Mouse (Mus musculus): Measurements from ENCODE around the gene Kcnq5. TPM values are rescaled to one million over a fixed set of nuclear protein-coding genes. Genes with fewer than 3 reads are reported as not detected.
"Not testable (repeated sequence)": the region's sequence is repeated elsewhere in the genome, so short reads cannot be mapped to it uniquely, and the experiment has no call there.

The Kcnq5 gene
- polyA plus RNA-seq, 1 experiment from 2014 or later: 2.3 TPM

DNA sequence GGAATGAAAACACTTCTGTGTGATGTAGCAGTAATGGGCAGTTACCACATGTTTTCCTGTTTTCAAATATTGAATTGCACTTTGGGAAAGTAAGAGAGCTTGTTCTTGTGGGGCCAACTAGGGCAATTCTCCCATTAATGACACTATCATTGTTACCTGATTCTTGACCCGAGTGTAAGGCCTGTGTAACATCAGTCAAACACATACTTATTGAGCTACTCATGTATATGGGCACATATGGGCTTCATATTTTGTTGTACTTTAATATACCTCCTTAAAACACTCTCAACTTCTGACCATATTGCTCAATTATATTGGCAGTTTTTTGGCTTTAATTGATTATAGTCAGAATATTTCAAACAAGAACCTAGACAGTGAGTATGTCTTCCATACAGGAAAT lies 339.7 kb downstream of the Kcnq5 start:
- Histone ChIP-seq H3K27me3 (replicated peaks) (no peaks in the 10 kb centered on the region), H3K4me1 (no peaks in the 10 kb centered on the region), H3K4me3 (replicated peaks) (no peak overlapping the region), H3K9me3 (replicated peaks) (no peaks in the 10 kb centered on the region), H3K9ac (replicated peaks) (no peak overlapping the region), H3K4me2 (no peak overlapping the region), H3K27ac (replicated peaks) (no peak overlapping the region), H3K36me3 (no peaks in the 10 kb centered on the region)
- WGBS: 83% methylated on average over 1 of the region's 1 CpGs
- ATAC-seq (ENCODE audit: low FRiP score): no peak

DNA sequence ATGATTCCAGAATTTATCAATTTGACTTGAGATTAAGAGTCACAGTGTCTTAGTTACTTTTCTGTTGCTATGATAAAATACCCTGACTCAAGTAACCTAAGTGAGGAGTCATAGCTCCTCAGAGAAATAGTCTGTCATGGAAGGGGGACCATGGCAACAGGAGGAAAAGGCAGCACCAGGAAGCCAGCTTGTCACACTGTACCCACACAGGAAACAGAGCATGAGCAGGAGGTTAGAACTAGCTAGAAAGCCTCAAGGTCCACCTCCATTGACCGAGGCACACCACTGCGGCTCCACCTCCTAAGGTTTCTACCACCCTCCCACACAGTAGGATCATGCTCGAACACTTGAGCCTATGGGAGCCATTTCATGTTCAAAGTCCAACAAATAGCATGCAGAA lies 343.0 kb downstream of the Kcnq5 start:
- WGBS: 90% methylated on average over 3 of the region's 3 CpGs
- H3K36me3 ChIP-seq: no peaks in the 10 kb centered on the region
- H3K4me2 ChIP-seq: no peak overlapping the region
- H3K27me3 ChIP-seq (replicated peaks): no peaks in the 10 kb centered on the region
- no peak overlapping the region for H3K9ac ChIP-seq (replicated peaks)
- no peak overlapping the region for H3K4me3 ChIP-seq (replicated peaks)
- no peaks in the 10 kb centered on the region for H3K4me1 ChIP-seq
- no peak for ATAC-seq (ENCODE audit: low FRiP score)
- H3K27ac ChIP-seq (replicated peaks): no peak overlapping the region
- no peaks in the 10 kb centered on the region for H3K9me3 ChIP-seq (replicated peaks)

DNA sequence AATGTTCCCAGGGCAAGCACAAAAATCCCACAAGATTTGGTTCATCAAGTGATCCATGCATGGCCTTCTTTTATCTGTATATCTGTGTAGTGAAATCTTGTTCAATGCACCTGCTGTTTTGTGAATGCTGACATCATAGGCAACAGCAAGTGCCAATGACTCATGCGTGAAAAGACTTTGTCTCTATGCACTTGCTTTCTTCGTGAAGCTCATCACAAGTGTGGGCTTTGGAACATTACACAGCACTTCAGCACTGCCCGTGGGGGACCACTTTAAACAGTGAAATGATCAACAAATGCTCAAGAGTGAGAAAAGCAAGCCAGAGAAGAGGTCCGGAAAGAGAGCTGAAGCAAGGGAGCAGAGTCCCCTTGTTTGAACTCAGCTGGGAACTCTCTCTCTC lies 345.1 kb downstream of the Kcnq5 start:
- no peaks in the 10 kb centered on the region for H3K27me3 ChIP-seq (replicated peaks)
- no peaks in the 10 kb centered on the region for H3K9me3 ChIP-seq (replicated peaks)
- no peak overlapping the region for H3K4me3 ChIP-seq (replicated peaks)
- no peak overlapping the region for H3K27ac ChIP-seq (replicated peaks)
- ATAC-seq (ENCODE audit: low FRiP score): no peak; the same call in 1 of the 2 replicates
- no peak overlapping the region for H3K9ac ChIP-seq (replicated peaks)
- 55% methylated on average over 4 of the region's 4 CpGs for WGBS
- H3K36me3 ChIP-seq: no peaks in the 10 kb centered on the region
- no peak overlapping the region for H3K4me2 ChIP-seq
- H3K4me1 ChIP-seq: no peaks in the 10 kb centered on the region

DNA sequence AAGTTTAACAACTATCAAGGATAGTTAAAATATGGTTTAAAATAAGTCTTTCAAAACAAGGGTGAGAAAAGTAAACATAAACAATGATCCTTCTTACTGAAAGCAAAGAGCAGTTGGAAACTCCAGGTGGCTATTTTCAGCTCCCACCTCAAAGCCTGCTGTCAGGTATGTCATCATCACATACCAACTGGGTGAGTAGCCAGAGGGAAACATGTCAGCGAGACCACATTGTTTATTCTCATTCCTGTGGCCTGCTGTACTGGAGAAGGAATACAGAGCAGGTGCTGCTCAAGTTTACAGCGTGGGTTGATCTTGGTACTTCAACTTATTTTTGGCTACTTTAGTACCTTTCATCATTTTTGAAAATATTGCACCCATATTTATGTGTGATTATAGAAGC lies 347.8 kb downstream of the Kcnq5 start:
- no peak for ATAC-seq (ENCODE audit: low FRiP score)
- H3K27me3 ChIP-seq (replicated peaks): no peaks in the 10 kb centered on the region

DNA sequence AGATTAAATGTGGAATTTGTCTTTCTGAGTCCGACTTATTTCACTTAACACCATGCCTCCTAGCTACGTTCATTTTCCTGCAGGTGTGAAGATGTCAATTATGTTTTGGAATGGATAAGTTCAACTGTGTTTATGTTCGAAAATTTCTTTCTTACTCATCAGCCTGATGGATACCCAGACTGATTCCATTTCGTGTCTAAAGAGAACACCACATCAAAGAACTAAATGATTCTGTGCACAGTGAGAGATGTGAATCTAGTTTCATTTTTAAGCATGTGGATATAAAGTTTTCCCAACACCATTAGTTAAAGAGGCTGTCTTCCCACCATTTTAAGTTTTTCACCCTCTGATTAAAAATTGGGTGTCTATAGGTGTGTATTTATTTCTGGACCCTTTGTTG lies 357.7 kb downstream of the Kcnq5 start:
- WGBS: 85% methylated on average over 4 of the region's 4 CpGs
- Histone ChIP-seq H3K4me2 (no peak overlapping the region), H3K4me1 (no peaks in the 10 kb centered on the region), H3K9me3 (replicated peaks) (no peaks in the 10 kb centered on the region), H3K4me3 (replicated peaks) (no peak overlapping the region), H3K27ac (replicated peaks) (no peak overlapping the region), H3K27me3 (replicated peaks) (no peaks in the 10 kb centered on the region), H3K9ac (replicated peaks) (no peak overlapping the region), H3K36me3 (no peaks in the 10 kb centered on the region)
- ATAC-seq (ENCODE audit: low FRiP score): no peak

More for the DNA sequence above, 347.8 kb downstream of the Kcnq5 start:
- H3K4me2 ChIP-seq: no peak overlapping the region
- H3K9me3 ChIP-seq (replicated peaks): no peaks in the 10 kb centered on the region
- no peak overlapping the region for H3K9ac ChIP-seq (replicated peaks)
- no peak overlapping the region for H3K4me3 ChIP-seq (replicated peaks)
- H3K4me1 ChIP-seq: no peaks in the 10 kb centered on the region
- 92% methylated on average over 2 of the region's 2 CpGs for WGBS
- no peak overlapping the region for H3K27ac ChIP-seq (replicated peaks)
- no peaks in the 10 kb centered on the region for H3K36me3 ChIP-seq

DNA sequence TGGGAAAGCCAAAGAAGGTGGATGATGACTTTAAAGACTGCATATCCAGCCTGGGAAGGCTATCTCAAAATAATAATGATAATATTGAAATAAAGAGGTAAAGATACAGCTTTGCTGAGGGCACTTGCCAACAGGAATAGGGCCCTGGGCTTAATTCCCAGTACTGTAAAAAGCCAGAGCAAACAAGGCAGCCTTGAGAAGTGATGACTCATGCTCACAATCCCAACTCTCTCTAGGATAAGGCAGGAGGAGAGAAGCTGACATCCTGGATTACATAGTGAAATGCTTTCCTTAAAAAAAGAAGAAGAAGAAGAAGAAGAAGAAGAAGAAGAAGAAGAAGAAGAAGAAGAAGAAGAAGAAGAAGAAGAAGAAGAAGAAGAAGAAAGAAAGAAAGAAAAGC lies 359.2 kb downstream of the Kcnq5 start:
- Histone ChIP-seq H3K4me2 (no peak overlapping the region), H3K36me3 (no peaks in the 10 kb centered on the region), H3K4me3 (replicated peaks) (no peak overlapping the region), H3K9ac (replicated peaks) (no peak overlapping the region), H3K4me1 (no peaks in the 10 kb centered on the region), H3K27ac (replicated peaks) (no peak overlapping the region), H3K9me3 (replicated peaks) (no peaks in the 10 kb centered on the region), H3K27me3 (replicated peaks) (no peaks in the 10 kb centered on the region)
- no peak for ATAC-seq (ENCODE audit: low FRiP score)

DNA sequence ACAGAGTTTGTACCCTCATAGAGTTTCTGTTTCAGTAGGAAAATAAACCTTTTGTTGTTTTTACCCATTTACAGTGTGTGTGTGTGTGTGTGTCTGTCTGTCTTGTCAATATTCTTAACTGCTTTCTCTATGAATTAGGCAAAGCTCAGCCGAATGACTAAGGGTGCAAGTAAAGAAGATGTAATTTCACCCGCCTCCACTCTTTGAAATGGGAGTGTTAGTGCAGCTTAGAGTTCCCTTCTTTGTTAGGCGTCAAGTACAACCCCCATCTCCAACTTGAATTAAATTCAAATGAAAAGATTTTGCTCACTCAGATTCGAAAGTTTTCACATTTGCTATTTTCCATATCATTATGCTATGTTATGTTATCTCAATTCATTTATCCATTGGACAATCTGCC lies 361.1 kb downstream of the Kcnq5 start:
- no peak overlapping the region for H3K4me3 ChIP-seq (replicated peaks)
- no peak overlapping the region for H3K9ac ChIP-seq (replicated peaks)
- H3K4me1 ChIP-seq: no peaks in the 10 kb centered on the region
- no peaks in the 10 kb centered on the region for H3K36me3 ChIP-seq
- no peaks in the 10 kb centered on the region for H3K27me3 ChIP-seq (replicated peaks)
- H3K9me3 ChIP-seq (replicated peaks): no peaks in the 10 kb centered on the region
- no peak for ATAC-seq (ENCODE audit: low FRiP score)
- H3K27ac ChIP-seq (replicated peaks): no peak overlapping the region
- H3K4me2 ChIP-seq: no peak overlapping the region
- WGBS: 81% methylated on average over 4 of the region's 4 CpGs

DNA sequence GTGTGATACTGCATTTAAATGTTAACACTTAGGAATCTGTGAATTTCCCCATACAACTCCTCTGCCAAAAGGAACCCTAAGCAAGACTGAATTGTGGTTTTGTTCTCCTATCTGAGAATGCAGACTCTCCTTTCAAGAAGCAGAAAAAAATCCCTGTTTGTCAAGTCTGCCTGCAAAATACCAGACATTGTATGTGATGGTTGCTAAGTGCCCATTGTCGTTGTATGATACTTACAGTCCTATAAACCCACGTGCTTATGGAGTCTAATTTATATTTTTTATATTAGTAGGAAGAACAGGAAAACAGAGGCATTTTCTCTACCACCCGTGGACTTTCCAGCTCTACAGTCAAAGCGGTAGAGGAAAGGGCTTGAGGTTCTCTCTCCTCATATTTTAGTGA lies 367.9 kb downstream of the Kcnq5 start:
- H3K4me2 ChIP-seq: no peak overlapping the region
- H3K36me3 ChIP-seq: no peaks in the 10 kb centered on the region
- no peaks in the 10 kb centered on the region for H3K9me3 ChIP-seq (replicated peaks)
- no peak overlapping the region for H3K9ac ChIP-seq (replicated peaks)
- WGBS: 59% methylated on average over 4 of the region's 4 CpGs
- H3K4me1 ChIP-seq: no peaks in the 10 kb centered on the region
- no peak overlapping the region for H3K27ac ChIP-seq (replicated peaks)
- ATAC-seq (ENCODE audit: low FRiP score): no peak
- H3K27me3 ChIP-seq (replicated peaks): no peaks in the 10 kb centered on the region
- H3K4me3 ChIP-seq (replicated peaks): no peak overlapping the region

DNA sequence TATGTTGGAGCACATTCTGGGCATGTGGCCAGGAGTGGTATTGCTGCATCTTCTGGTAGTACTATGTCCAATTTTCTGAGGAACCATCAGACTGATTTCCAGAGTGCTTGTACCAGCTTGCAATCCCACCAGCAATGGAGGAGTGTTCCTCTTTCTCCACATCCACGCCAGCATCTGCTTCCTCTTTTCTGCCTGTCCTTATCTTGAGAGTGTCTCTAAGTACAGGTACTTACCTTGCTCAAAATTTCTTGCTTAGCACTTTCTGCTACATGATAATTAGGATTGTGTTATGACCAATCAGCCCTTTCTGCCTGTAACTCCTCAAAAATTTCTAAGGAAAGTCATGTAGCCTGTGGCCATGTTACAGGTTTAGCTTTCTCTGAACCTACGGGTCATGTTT lies 394.3 kb downstream of the Kcnq5 start:
- not testable (repeated sequence) for H3K9ac ChIP-seq (replicated peaks); ATAC-seq (ENCODE audit: low FRiP score); H3K4me3 ChIP-seq (replicated peaks); H3K4me2 ChIP-seq; H3K36me3 ChIP-seq; H3K9me3 ChIP-seq (replicated peaks); H3K27me3 ChIP-seq (replicated peaks); H3K4me1 ChIP-seq; H3K27ac ChIP-seq (replicated peaks)
- 93% methylated on average over 2 of the region's 2 CpGs for WGBS

DNA sequence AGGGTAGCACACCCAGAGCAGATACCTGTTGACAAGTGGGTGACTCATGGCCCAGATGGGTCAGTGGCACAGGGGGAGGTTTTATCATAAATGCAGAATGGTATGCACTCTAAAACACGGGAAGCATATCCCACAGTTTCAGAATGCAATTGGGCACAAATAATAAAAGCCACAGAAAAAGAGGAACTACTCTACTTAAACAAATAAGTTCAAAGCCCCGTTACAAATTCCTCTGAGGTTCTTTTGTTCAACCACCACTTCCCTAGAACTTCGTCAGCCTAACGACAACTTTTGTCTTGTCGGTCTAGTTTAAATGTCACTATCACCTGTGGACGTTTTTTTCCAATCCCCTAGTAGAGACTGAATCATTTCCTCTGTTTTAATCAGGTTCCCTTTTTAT lies 407.1 kb downstream of the Kcnq5 start:
- ATAC-seq (ENCODE audit: low FRiP score): no peak
- WGBS: 76% methylated on average over 6 of the region's 6 CpGs

DNA sequence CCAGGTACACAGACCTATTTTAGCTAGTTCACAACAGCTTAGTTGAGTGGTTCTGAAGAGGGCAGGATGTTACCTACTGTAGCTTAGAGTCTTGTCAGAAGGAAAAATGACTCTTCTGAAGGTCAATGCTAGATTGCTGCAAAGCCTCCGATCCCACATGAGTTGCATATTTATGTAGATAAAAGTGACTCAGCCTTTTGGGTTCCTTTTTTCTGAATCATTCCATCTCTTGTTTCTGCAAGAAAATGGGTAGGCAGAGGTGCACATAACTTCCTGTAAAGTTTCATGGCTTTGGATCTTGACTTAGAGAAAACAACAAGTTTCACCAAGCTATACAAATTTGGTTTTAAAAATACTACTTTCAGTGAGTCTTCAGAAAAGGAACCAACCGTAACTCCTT lies 409.0 kb downstream of the Kcnq5 start:
- H3K4me3 ChIP-seq (replicated peaks): no peak overlapping the region
- no peak for ATAC-seq (ENCODE audit: low FRiP score)
- 96% methylated on average over 2 of the region's 2 CpGs for WGBS
- H3K27ac ChIP-seq (replicated peaks): no peak overlapping the region
- no peaks in the 10 kb centered on the region for H3K27me3 ChIP-seq (replicated peaks)
- no peaks in the 10 kb centered on the region for H3K36me3 ChIP-seq
- no peak overlapping the region for H3K4me2 ChIP-seq
- no peaks in the 10 kb centered on the region for H3K9me3 ChIP-seq (replicated peaks)
- H3K9ac ChIP-seq (replicated peaks): no peak overlapping the region
- H3K4me1 ChIP-seq: no peaks in the 10 kb centered on the region

More for the DNA sequence above, 407.1 kb downstream of the Kcnq5 start:
- H3K9ac ChIP-seq (replicated peaks): no peak overlapping the region
- H3K4me3 ChIP-seq (replicated peaks): no peak overlapping the region
- H3K27ac ChIP-seq (replicated peaks): no peak overlapping the region
- no peak overlapping the region for H3K4me2 ChIP-seq
- H3K4me1 ChIP-seq: no peaks in the 10 kb centered on the region
- H3K9me3 ChIP-seq (replicated peaks): no peaks in the 10 kb centered on the region
- H3K27me3 ChIP-seq (replicated peaks): no peaks in the 10 kb centered on the region
- no peaks in the 10 kb centered on the region for H3K36me3 ChIP-seq

DNA sequence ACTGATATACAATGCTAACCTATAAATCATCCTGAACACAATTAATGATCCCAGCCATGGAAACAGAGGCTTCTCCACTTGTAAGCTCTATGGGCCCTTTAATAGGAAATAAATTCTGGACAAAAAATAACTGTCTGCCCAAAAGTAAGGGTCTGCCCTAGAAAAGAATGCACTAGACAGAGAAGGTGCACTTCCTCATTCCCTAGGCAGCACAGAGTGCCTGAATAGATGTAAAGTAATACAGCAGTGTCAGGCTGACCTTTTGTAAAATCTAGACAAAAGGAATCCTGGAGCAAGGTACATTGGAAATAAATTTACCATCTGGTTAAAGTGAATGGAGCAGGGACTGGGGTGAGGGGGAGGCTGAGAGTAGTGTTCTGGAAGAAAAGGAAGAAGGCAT lies 417.8 kb downstream of the Kcnq5 start:
- ATAC-seq (ENCODE audit: low FRiP score): no peak
- Histone ChIP-seq H3K9me3 (replicated peaks) (no peaks in the 10 kb centered on the region), H3K27me3 (replicated peaks) (no peaks in the 10 kb centered on the region), H3K4me3 (replicated peaks) (no peak overlapping the region), H3K4me2 (no peak overlapping the region), H3K36me3 (no peaks in the 10 kb centered on the region), H3K27ac (replicated peaks) (no peak overlapping the region), H3K9ac (replicated peaks) (no peak overlapping the region), H3K4me1 (no peaks in the 10 kb centered on the region)

DNA sequence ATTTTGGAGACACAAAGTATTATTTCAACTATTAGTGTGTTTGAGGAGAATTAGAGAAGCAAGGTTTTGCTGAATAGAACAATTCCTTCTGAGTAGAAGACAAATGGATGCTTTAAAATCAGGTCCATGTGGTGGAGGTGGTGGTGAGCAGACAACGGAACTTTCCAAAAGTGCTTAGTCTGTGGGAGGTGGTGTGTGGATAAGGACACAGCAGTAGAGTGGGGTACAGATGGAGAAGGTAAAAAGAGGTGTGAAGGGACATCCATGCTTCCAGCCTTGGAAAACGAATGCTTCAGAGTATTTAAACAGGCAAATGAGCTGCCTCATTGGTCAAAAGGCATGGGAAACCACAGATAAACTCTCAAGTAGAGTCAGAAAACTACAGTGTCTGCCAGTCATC lies 422.3 kb downstream of the Kcnq5 start:
- Histone ChIP-seq H3K4me3 (replicated peaks) (no peak overlapping the region), H3K4me2 (no peak overlapping the region), H3K27ac (replicated peaks) (no peak overlapping the region), H3K27me3 (replicated peaks) (no peaks in the 10 kb centered on the region), H3K9ac (replicated peaks) (no peak overlapping the region), H3K9me3 (replicated peaks) (no peaks in the 10 kb centered on the region), H3K36me3 (no peaks in the 10 kb centered on the region), H3K4me1 (no peaks in the 10 kb centered on the region)
- 85% methylated on average over 2 of the region's 2 CpGs for WGBS
- ATAC-seq (ENCODE audit: low FRiP score): no peak

Data from neural tube, embryonic 15.5 days (tissue).